Mouse (Mus musculus) heart, postnatal 10 days (tissue): ENCODE measurements around the gene Gdap2. TPM values are rescaled to one million over a fixed set of nuclear protein-coding genes. Genes with fewer than 3 reads are reported as not detected.

Experiments used
- DNase-seq, 2 experiments: peaks; one replicate each; pipeline ENCODE4 v3.0.0; 2021
- intact Hi-C: fragments of 180-260 bp; cut with DNase I; formaldehyde crosslinking; loops from one replicate; pipeline ENCODE4 v1.15.1; 2025
- total RNA-seq, 2 experiments: library from RNA; stranded (reverse); gene quantifications; 2 replicates each; pipeline ENCODE4 v1.2.3; 2021

The Gdap2 gene
- 10 to 100 TPM; 14.3 to 16.7 TPM for total RNA-seq

GRCm38 (mm10) chr3:100162315-100163105 lies at the start of gene Gdap2, which contains the start of gene Wdr3:
Gene Gdap2, plus strand, starts transcription at chr3:100162381.
Gene Wdr3, minus strand, starts transcription at chr3:100162407.
- DNase-seq, result peak; percentile 97 to 98
- intact Hi-C loops, result no loop called here

GRCm38 (mm10) chr3:100118681-100119080 lies 43.5 kb upstream of the Gdap2 start:
- no peak for DNase-seq
- intact Hi-C loops, result no loop called here

- DNase-seq, result no peak
- intact Hi-C loops, result no loop called here
Observed at GRCm38 (mm10) chr3:100121961-100122360, 40.2 kb upstream of the Gdap2 start.

- intact Hi-C loops, result no loop called here
- DNase-seq, result no peak
Observed at GRCm38 (mm10) chr3:100122445-100122844, 39.7 kb upstream of the Gdap2 start.

GRCm38 (mm10) chr3:100160682-100161445 lies 1.3 kb upstream of the Gdap2 start:
- intact Hi-C loops, result no loop called here
- DNase-seq, result no peak

- no peak for DNase-seq
- intact Hi-C loops, result no loop called here
Observed at GRCm38 (mm10) chr3:100161665-100162314, 391 bp upstream of the Gdap2 start.

- intact Hi-C loops, result no loop called here
Observed at GRCm38 (mm10) chr3:100163556-100163955, 1.4 kb downstream of the Gdap2 start.

GRCm38 (mm10) chr3:100164991-100165390 lies 2.8 kb downstream of the Gdap2 start:
- intact Hi-C loops, result no loop called here
- DNase-seq, result no peak

More at GRCm38 (mm10) chr3:100163556-100163955, 1.4 kb downstream of the Gdap2 start:
- peak in 1 of 2 experiments; percentile 12 for DNase-seq

GRCm38 (mm10) chr3:100176031-100176430 lies 13.8 kb downstream of the Gdap2 start:
- intact Hi-C loops, result no loop called here
- no peak for DNase-seq

GRCm38 (mm10) chr3:100180471-100180870 lies 18.3 kb downstream of the Gdap2 start:
- DNase-seq, result no peak
- intact Hi-C loops, result no loop called here

- intact Hi-C loops, result loop anchor here (5.0 kb wide), 1 partner anchor 378 kb away; no protein-coding TSS in a partner anchor
Observed at GRCm38 (mm10) chr3:100189444-100189843, 27.3 kb downstream of the Gdap2 start.

GRCm38 (mm10) chr3:100189861-100190260 lies 27.7 kb downstream of the Gdap2 start:
- intact Hi-C loops, result loop anchor here (5.0 kb wide), 1 partner anchor 377 kb away; no protein-coding TSS in a partner anchor
- no peak for DNase-seq

More at GRCm38 (mm10) chr3:100189444-100189843, 27.3 kb downstream of the Gdap2 start:
- DNase-seq, result peak; percentile 72 to 86

GRCm38 (mm10) chr3:100194210-100194609 lies 32.0 kb downstream of the Gdap2 start:
- intact Hi-C loops, result no loop called here
- DNase-seq, result no peak

GRCm38 (mm10) chr3:100201554-100201953 lies 39.4 kb downstream of the Gdap2 start:
- intact Hi-C loops, result no loop called here
- peak; percentile 25 to 26 for DNase-seq

- intact Hi-C loops, result no loop called here
- DNase-seq, result no peak
Observed at GRCm38 (mm10) chr3:100206973-100207372, 44.8 kb downstream of the Gdap2 start.

- DNase-seq, result no peak
- intact Hi-C loops, result no loop called here
Observed at GRCm38 (mm10) chr3:100215469-100215868, 53.3 kb downstream of the Gdap2 start.

GRCm38 (mm10) chr3:100225326-100225959 lies 63.3 kb downstream of the Gdap2 start:
- DNase-seq, result no peak
- intact Hi-C loops, result no loop called here

GRCm38 (mm10) chr3:100227509-100227908 lies 65.3 kb downstream of the Gdap2 start:
- intact Hi-C loops, result no loop called here
- DNase-seq, result peak in 1 of 2 experiments; percentile 10

- intact Hi-C loops, result no loop called here
- DNase-seq, result no peak
Observed at GRCm38 (mm10) chr3:100228981-100229380, 66.8 kb downstream of the Gdap2 start.

GRCm38 (mm10) chr3:100236725-100237436 lies 74.7 kb downstream of the Gdap2 start:
- intact Hi-C loops, result no loop called here
- no peak for DNase-seq
